Mouse (Mus musculus) CD4-positive, CD25-positive, alpha-beta regulatory T cell, adult 2 months (primary cell): ENCODE data around the gene Creld2.

Experiments used
- DNase-seq: peaks from one replicate; pipeline ENCODE4 v3.0.0-alpha.2; 2012; ENCODE audit warnings: low read depth, low spot score

Gene Creld2

GRCm38 (mm10) chr15:88828800-88829705 is 9.6 kb downstream of the Creld2 start:
- peak; percentile 94 for DNase-seq

- no peak for DNase-seq
Observed at GRCm38 (mm10) chr15:88829791-88830440, 10.5 kb downstream of the Creld2 start.

- DNase-seq: no peak
Observed at GRCm38 (mm10) chr15:88830696-88831095, 11.2 kb downstream of the Creld2 start.

- DNase-seq: no peak
Observed at GRCm38 (mm10) chr15:88831482-88831881, 12.0 kb downstream of the Creld2 start.

GRCm38 (mm10) chr15:88832536-88832935 is 13.1 kb downstream of the Creld2 start:
- DNase-seq: no peak

- DNase-seq: no peak
Observed at GRCm38 (mm10) chr15:88836031-88836430, 16.6 kb downstream of the Creld2 start.

- no peak for DNase-seq
Observed at GRCm38 (mm10) chr15:88836571-88836970, 17.1 kb downstream of the Creld2 start.

GRCm38 (mm10) chr15:88837199-88837932 is 17.9 kb downstream of the Creld2 start:
- peak; percentile 69 for DNase-seq

- DNase-seq: no peak
Observed at GRCm38 (mm10) chr15:88837977-88838376, 18.5 kb downstream of the Creld2 start.

GRCm38 (mm10) chr15:88839271-88839670 is 19.8 kb downstream of the Creld2 start:
- no peak for DNase-seq

GRCm38 (mm10) chr15:88840126-88840525 is 20.7 kb downstream of the Creld2 start:
- DNase-seq: no peak

GRCm38 (mm10) chr15:88841160-88841559 is 21.7 kb downstream of the Creld2 start:
- no peak for DNase-seq

GRCm38 (mm10) chr15:88841580-88842299 is 22.3 kb downstream of the Creld2 start:
- DNase-seq: no peak

GRCm38 (mm10) chr15:88842300-88842673 is 22.8 kb downstream of the Creld2 start:
- DNase-seq: no peak

- no peak for DNase-seq
Observed at GRCm38 (mm10) chr15:88843486-88844097, 24.1 kb downstream of the Creld2 start.

- DNase-seq: no peak
Observed at GRCm38 (mm10) chr15:88844966-88845365, 25.5 kb downstream of the Creld2 start.

- DNase-seq: no peak
Observed at GRCm38 (mm10) chr15:88848661-88849060, 29.2 kb downstream of the Creld2 start.

- DNase-seq: no peak
Observed at GRCm38 (mm10) chr15:88849621-88850020, 30.2 kb downstream of the Creld2 start.

GRCm38 (mm10) chr15:88850146-88850826 is 30.8 kb downstream of the Creld2 start:
- no peak for DNase-seq

- DNase-seq: no peak
Observed at GRCm38 (mm10) chr15:88851076-88851475, 31.6 kb downstream of the Creld2 start.
